Mouse (Mus musculus) left cerebral cortex, adult 6 months (tissue): ENCODE results near the gene Ust. TPM values are rescaled to one million over a fixed set of nuclear protein-coding genes. Genes with fewer than 3 reads are reported as not detected.

ENCODE experiments used
- long read RNA-seq, 2 experiments: library from polyadenylated mRNA; unstranded; transcript quantifications; one replicate each; pipeline ENCODE4 v2.0.0; 2019 to 2020
- polyA plus RNA-seq: library from polyadenylated mRNA; unstranded; fragments of <200 nt; fragmentation: Nextera tagmentation; gene quantifications from 2 replicates; pipeline ENCODE4 v1.2.3, GENCODE M21; 2021

The Ust gene
- 5.3 and 9.9 TPM in 2 replicates for polyA plus RNA-seq
- long read RNA-seq, experiment 1, partial matches to known transcripts = 1 of 11 reads
- long read RNA-seq, experiment 1, other reads (novel, unspliced or antisense) = 10 of 11 reads
- long read RNA-seq, experiment 2, partial matches to known transcripts = 0 of 4 reads
- long read RNA-seq, experiment 2, other reads (novel, unspliced or antisense) = 4 of 4 reads

GRCm38 (mm10) chr10:8518141-8519013, at the start of gene Ust:
TSS of gene Ust (minus strand) at chr10:8518825.

